ENCODE assay signal across 9 mouse cellular contexts in genomic region chrX:52614031-52614381, GRCm38 (mm10). TPM values are rescaled to one million over a fixed set of nuclear protein-coding genes. Genes with fewer than 3 reads are reported as not detected.
DNase-seq lines count a peak whose midpoint lies in the region; ATAC-seq lines count a peak whose summit lies in the region.
"Had no signal": no experiment of that assay in that cellular context is flagged by ENCODE, and none has a peak within 500 bp of the region (broad histone marks: within the 10 kb centered on the region; RNA-seq: fewer than 3 reads in every experiment).

No protein-coding gene starts in this region.

- H3K9me3 ChIP-seq in embryonic facial prominence, embryonic 14.5 days (ENCODE audit: control insufficient read depth, low read length) = no peaks in the 10 kb centered on the region
- H3K9me3 ChIP-seq in hindbrain, embryonic 13.5 days = no peaks in the 10 kb centered on the region

- H3K9ac ChIP-seq in embryonic facial prominence, embryonic 14.5 days (ENCODE audit: low read depth, low read length) = peak overlapping the region; percentile 70
- peak overlapping the region; percentile 53 for H3K9ac ChIP-seq in hindbrain, embryonic 13.5 days

- ATAC-seq in embryonic facial prominence, embryonic 14.5 days (ENCODE audit: low read depth) = peak; percentile 95
- ATAC-seq in hindbrain, embryonic 13.5 days (ENCODE audit: low FRiP score) = peak; percentile 97
- peak; percentile 90 for ATAC-seq in megakaryocyte-erythroid progenitor cell, adult 5-6 weeks (replicated peaks; ENCODE audit: low FRiP score, low TSS enrichment, poor library complexity, severe bottlenecking)
- no peak for ATAC-seq in monocyte, adult 5-6 weeks (replicated peaks; ENCODE audit: insufficient number of reproducible peaks, low FRiP score, low TSS enrichment, poor library complexity, severe bottlenecking)

- H3K27ac ChIP-seq in embryonic facial prominence, embryonic 14.5 days (replicated peaks; ENCODE audit: low read depth, low read length) = peak overlapping the region; percentile 88
- H3K27ac ChIP-seq in hindbrain, embryonic 13.5 days = no peak overlapping the region
- H3K27ac ChIP-seq: macrophage had no signal

- H3K4me1 ChIP-seq in embryonic facial prominence, embryonic 14.5 days (ENCODE audit: control insufficient read depth, insufficient read depth, low read length) = peaks cover 8% of the 10 kb centered on the region; the same call in 1 of the 2 replicates
- peaks cover 15% of the 10 kb centered on the region; the same call in 1 of the 2 replicates for H3K4me1 ChIP-seq in hindbrain, embryonic 13.5 days (replicated peaks)

- H3K27me3 ChIP-seq in embryonic facial prominence, embryonic 14.5 days (replicated peaks; ENCODE audit: control insufficient read depth, insufficient read depth, low read length) = peaks cover 16% of the 10 kb centered on the region
- H3K27me3 ChIP-seq in hindbrain, embryonic 13.5 days = peaks cover 21% of the 10 kb centered on the region; the same call in 1 of the 2 replicates

- H3K36me3 ChIP-seq in embryonic facial prominence, embryonic 14.5 days (ENCODE audit: control insufficient read depth, insufficient read depth, low read length) = no peaks in the 10 kb centered on the region
- no peaks in the 10 kb centered on the region for H3K36me3 ChIP-seq in hindbrain, embryonic 13.5 days

- WGBS in embryonic facial prominence, embryonic 14.5 days = 40% methylated on average over 1 of the region's 23 CpGs
- WGBS in hindbrain, embryonic 13.5 days = 29% methylated on average over 20 of the region's 23 CpGs

- peak overlapping the region; percentile 53 for H3K4me2 ChIP-seq in embryonic facial prominence, embryonic 14.5 days (ENCODE audit: low read depth, low read length)
- peak overlapping the region; percentile 77 for H3K4me2 ChIP-seq in hindbrain, embryonic 13.5 days

- H3K4me3 ChIP-seq in embryonic facial prominence, embryonic 14.5 days (ENCODE audit: low read depth, low read length) = peak overlapping the region; percentile 54
- peak overlapping the region; percentile 48 for H3K4me3 ChIP-seq in hindbrain, embryonic 13.5 days

- peak; percentile 84 for DNase-seq in kidney, postnatal 14 days
- DNase-seq in kidney, adult 8-10 months = no peak
- DNase-seq in ZHBTc4 (ENCODE audit: low read depth, low spot score) = peak; percentile 87
- DNase-seq in embryonic facial prominence, embryonic 14.5 days (ENCODE audit: low spot score) = peak; percentile 91
- DNase-seq in adrenal gland, postnatal 25 days = no peak

RNA-seq across cellular contexts. Expression of gene Gpc3, which starts 0.3 kb away (rescaled TPM):
- polyA plus RNA-seq in embryonic facial prominence, embryonic 14.5 days (2014; fragmentation: Nextera tagmentation; extraction: Ambion mirVana) = 694 and 855 TPM in 2 replicates
- 109 and 110 TPM in 2 replicates for polyA plus RNA-seq in hindbrain, embryonic 13.5 days (2015; fragmentation: Nextera tagmentation; extraction: Ambion mirVana)
- total RNA-seq in megakaryocyte-erythroid progenitor cell, adult 5-6 weeks (2014; fragmentation: Nextera tagmentation) = not detected in 2 replicates
- total RNA-seq in megakaryocyte-erythroid progenitor cell, adult 5-6 weeks (2017) = not detected in 2 replicates
- not detected in 3 replicates for total RNA-seq in monocyte, adult 5-6 weeks (2017)
- 14.3 and 21.9 TPM in 2 replicates for total RNA-seq in adrenal gland, postnatal 25 days (2021)
- polyA plus RNA-seq: macrophage had no signal

Comparison
In these comparisons a context has a peak if more than half of its experiments do, and no peak if none do; other contexts are left out.
1. DNase-seq: peak in kidney, postnatal 14 days (single experiment), ZHBTc4 (single experiment) and embryonic facial prominence, embryonic 14.5 days (single experiment); none in kidney, adult 8-10 months (0 of 2) and adrenal gland, postnatal 25 days (single experiment).
2. RNA of gene Gpc3, which starts 0.3 kb away (total RNA-seq): 14.3 to 21.9 TPM in adrenal gland, postnatal 25 days; not detected in megakaryocyte-erythroid progenitor cell, adult 5-6 weeks and not detected in monocyte, adult 5-6 weeks; every median in the first group is over 10 times any median in the second.